Mouse (Mus musculus): ENCODE data around the gene Stk32c.
A peak's percentile ranks its signal among the peaks of the same experiment; 100 is the strongest.

Gene Stk32c

DNA sequence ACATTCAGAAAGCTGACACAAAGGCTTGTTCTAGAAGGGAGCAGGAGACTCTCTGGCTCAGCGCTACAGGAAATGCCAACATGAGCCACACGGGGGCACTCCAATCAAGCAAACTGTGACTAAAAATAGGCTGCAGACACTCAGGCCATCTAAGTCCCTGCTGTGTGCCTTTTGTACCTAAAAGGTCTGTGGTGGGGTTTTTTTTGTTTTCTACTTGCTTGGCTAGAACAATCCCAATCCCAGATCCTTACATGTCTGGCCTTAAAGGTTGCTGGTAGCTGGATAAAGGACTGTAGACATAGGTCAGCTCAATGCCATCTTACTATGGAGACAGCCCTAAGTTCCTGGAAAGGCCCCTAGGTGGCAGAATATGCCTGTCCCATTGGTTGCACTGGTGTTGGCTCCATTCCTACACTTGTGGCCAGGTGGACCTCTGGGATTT, 144.9 kb downstream of the Stk32c start:
- DNase-seq (ENCODE audit: extremely low read depth, insufficient read length, low spot score) = peak; percentile 39

DNA sequence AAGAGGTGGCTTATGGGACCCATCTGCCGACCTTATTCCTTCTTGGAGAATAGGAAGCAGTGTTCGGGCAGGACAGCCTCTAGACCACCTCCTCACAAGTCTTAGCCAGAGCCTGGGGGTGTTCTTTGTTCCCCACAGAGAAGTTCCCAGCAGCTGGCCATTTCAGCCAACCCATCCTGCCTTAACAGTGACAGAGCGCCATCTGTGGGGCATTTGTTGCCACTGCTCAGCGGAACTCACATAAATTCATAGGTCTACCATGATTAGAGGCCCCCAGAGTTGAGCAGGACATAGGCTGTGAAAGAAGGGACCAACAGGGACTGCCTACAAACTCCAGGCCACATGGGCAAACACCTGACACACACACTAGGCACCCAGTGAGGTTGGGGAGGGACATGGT, 149.7 kb downstream of the Stk32c start:
- DNase-seq (ENCODE audit: extremely low read depth, insufficient read length, low spot score) = no peak

Measured in 3134 (cell line).